Mouse (Mus musculus): ENCODE measurements around the gene Pold4.

DNA sequence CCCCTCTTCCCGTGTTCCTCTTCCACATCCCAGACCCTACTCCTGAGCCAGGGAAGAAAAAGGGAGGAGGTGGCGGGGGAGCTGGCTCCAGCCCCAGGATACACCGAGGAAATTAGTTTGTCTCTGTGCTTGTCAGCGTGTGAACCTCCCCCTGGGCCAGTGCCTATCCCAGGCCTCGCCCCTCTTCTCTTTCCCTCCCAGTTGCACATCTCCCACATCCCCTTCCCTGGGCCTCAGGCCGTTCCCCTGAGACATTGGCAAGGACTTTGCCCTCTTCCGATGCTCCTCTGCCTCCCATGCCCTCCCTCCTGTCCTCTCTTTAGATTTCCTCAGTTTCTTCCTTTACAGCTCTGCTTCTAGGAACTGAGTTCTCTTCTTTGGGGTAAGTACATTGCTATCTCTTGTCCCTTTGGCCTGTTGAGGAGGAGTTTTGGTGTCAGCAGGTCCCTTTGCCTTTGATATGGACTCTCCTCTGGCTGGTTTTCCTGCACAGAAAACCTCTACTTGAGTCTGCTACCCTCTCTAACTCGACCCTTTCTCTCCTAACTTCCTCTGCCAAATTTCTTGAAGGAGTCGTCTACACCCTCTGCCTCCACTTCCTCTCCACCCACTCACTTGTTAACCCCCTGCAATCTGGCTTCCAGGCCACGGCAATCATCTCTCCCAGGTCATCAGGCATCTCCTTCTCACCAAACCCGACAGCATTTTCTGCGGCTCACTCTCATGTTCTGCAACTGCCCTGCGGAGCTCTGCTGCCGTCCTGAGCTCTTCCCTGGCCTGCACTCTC, 10.5 kb upstream of the Pold4 start:
- TF ChIP-seq POLR2A (IDR thresholded peaks at IDR 0.05; ENCODE audit: low read depth, low read length), result no peak
- no peak for TF ChIP-seq E2F4 (IDR thresholded peaks at IDR 0.05; ENCODE audit: insufficient replicate concordance, low read depth, low read length)

Measured in CH12.LX (cell line).